Mouse (Mus musculus) lung, embryonic 16.5 days (tissue): ENCODE data around the gene Neurl3. TPM values are rescaled to one million over a fixed set of nuclear protein-coding genes. Genes with fewer than 3 reads are reported as not detected.
A peak's percentile ranks its signal among the peaks of the same experiment; 100 is the strongest.

Source experiments
- ATAC-seq: fragments of 200-750 bp; cut with Nextera tagmentation; 2 replicates; pipeline ENCODE4 v1.8.0; 2017; ENCODE audit warnings: low read depth, mild to moderate bottlenecking, moderate library complexity
- H3K27ac ChIP-seq: fragments of 300-500 bp; sonication (generic); 2 replicates; pipeline ENCODE4 v1.5.1; 2014; ENCODE audit warnings: mild to moderate bottlenecking, control low read depth, low read length
- H3K27me3 ChIP-seq: fragments of 300-500 bp; sonication (generic); 2 replicates; pipeline ENCODE4 v1.6.1; 2014; ENCODE audit warnings: low read depth, low read length, mixed read lengths; ENCODE audit not compliant: control insufficient read depth, insufficient read depth
- H3K36me3 ChIP-seq: fragments of 300-500 bp; sonication (generic); 2 replicates; pipeline ENCODE4 v1.6.1; 2014; ENCODE audit warnings: low read length; ENCODE audit not compliant: control insufficient read depth, insufficient read depth
- H3K4me1 ChIP-seq: fragments of 300-500 bp; sonication (generic); replicated peaks from 2 replicates; pipeline ENCODE4 v1.6.1; 2014; ENCODE audit warnings: low read length, mixed read lengths; ENCODE audit not compliant: control insufficient read depth, insufficient read depth
- H3K4me2 ChIP-seq: fragments of 300-500 bp; sonication (generic); 2 replicates; pipeline ENCODE4 v1.6.1; 2014; ENCODE audit warnings: low read depth, low read length, control low read depth
- H3K4me3 ChIP-seq: fragments of 300-500 bp; sonication (generic); 2 replicates; pipeline ENCODE4 v1.5.1; 2014; ENCODE audit warnings: mild to moderate bottlenecking, low read length, control low read depth
- H3K9ac ChIP-seq: fragments of 300-500 bp; sonication (generic); 2 replicates; pipeline ENCODE4 v1.6.1; 2014; ENCODE audit warnings: low read length, control low read depth
- H3K9me3 ChIP-seq: fragments of 300-500 bp; sonication (generic); 2 replicates; pipeline ENCODE4 v1.6.1; 2016; ENCODE audit warnings: low read length; ENCODE audit not compliant: control insufficient read depth
- WGBS: fragments of 180-500 bp; shearing (Covaris S2); extraction: QIAGEN DNeasy Blood & Tissue Kit; methylation state at CpG from one replicate; pipeline ENCODE4 v1.1.7; 2014; 5-methylcytosine and 5-hydroxymethylcytosine counted together
- polyA plus RNA-seq: library from polyadenylated mRNA; unstranded; fragments of >200 nt; fragmentation: Nextera tagmentation; extraction: Ambion mirVana; gene quantifications from 2 replicates; pipeline ENCODE4 v1.2.1, GENCODE M21; 2015

Gene Neurl3
- polyA plus RNA-seq, 1 experiment from 2014 or later: 7.5 TPM

DNA sequence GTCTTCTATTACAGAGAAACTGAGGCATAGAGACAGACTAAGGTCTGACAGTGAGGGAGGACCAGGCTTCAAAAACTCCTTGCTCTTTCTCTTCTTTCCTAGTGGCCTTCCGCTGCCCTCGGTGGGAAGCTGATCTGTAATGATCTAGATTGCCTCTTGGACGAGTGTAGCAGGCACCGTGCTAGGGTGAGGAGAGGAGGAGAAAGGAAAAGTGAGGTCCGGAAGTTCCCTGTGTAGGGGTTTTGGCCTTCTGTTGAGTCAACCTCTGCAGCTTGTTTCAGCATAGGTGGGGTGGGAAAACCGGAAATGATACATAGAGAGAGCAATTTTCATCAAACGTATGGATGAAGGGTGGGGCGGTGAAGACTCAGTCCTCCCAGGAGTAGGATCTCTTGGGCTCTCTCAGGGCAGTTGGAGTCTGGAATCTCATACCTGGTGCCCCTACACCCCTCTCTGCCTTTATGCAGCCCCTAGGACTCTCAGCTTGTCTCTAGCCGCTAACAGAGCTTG is 34.5 kb upstream of the Neurl3 start:
- Histone ChIP-seq H3K9me3 (no peaks in the 10 kb centered on the region), H3K4me3 (peak overlapping the region; percentile 71; the same call in 1 of the 2 replicates), H3K9ac (no peak overlapping the region), H3K4me1 (peaks cover 17% of the 10 kb centered on the region), H3K4me2 (peak overlapping the region; percentile 88), H3K36me3 (no peaks in the 10 kb centered on the region), H3K27me3 (peaks cover 5% of the 10 kb centered on the region; the same call in 1 of the 2 replicates), H3K27ac (no peak overlapping the region)
- 58% methylated on average over 9 of the region's 9 CpGs for WGBS
- ATAC-seq: no peak

GRCm38 (mm10) chr1:36308451-36308901 is 34.0 kb upstream of the Neurl3 start:
- Histone ChIP-seq H3K27me3 (peaks cover 5% of the 10 kb centered on the region; the same call in 1 of the 2 replicates), H3K36me3 (no peaks in the 10 kb centered on the region), H3K9ac (peak overlapping the region; percentile 76), H3K27ac (peak overlapping the region; percentile 86; the same call in 1 of the 2 replicates), H3K4me1 (peaks cover 17% of the 10 kb centered on the region), H3K4me3 (peak overlapping the region; percentile 71), H3K9me3 (no peaks in the 10 kb centered on the region), H3K4me2 (peak overlapping the region; percentile 88)
- 10% methylated on average over 12 of the region's 12 CpGs for WGBS
- no peak for ATAC-seq

GRCm38 (mm10) chr1:36307495-36308280 is 33.2 kb upstream of the Neurl3 start, which contains the start of gene Arid5a:
Gene Arid5a, plus strand, starts transcription at chr1:36307733.
- Histone ChIP-seq H3K36me3 (no peaks in the 10 kb centered on the region), H3K4me1 (peaks cover 22% of the 10 kb centered on the region), H3K4me2 (peak within 1 kb of the TSS; percentile 88), H3K4me3 (peak within 1 kb of the TSS; percentile 71), H3K27ac (peak within 1 kb of the TSS; percentile 86), H3K27me3 (peaks cover 5% of the 10 kb centered on the region; the same call in 1 of the 2 replicates), H3K9ac (peak within 1 kb of the TSS; percentile 76), H3K9me3 (no peaks in the 10 kb centered on the region)
- peak; percentile 91 for ATAC-seq
- WGBS: under 1% methylated on average over 65 of the region's 65 CpGs

- H3K4me2 ChIP-seq: no peak overlapping the region
- WGBS: 60% methylated on average over 7 of the region's 7 CpGs
- H3K4me3 ChIP-seq: no peak overlapping the region
- H3K4me1 ChIP-seq: peaks cover 22% of the 10 kb centered on the region
- no peak overlapping the region for H3K9ac ChIP-seq
- H3K9me3 ChIP-seq: no peaks in the 10 kb centered on the region
- ATAC-seq: no peak
- H3K36me3 ChIP-seq: no peaks in the 10 kb centered on the region
- H3K27me3 ChIP-seq: peaks cover 5% of the 10 kb centered on the region; the same call in 1 of the 2 replicates
- H3K27ac ChIP-seq: no peak overlapping the region
These were observed 32.6 kb upstream of the Neurl3 start for GRCm38 (mm10) chr1:36307121-36307494.

DNA sequence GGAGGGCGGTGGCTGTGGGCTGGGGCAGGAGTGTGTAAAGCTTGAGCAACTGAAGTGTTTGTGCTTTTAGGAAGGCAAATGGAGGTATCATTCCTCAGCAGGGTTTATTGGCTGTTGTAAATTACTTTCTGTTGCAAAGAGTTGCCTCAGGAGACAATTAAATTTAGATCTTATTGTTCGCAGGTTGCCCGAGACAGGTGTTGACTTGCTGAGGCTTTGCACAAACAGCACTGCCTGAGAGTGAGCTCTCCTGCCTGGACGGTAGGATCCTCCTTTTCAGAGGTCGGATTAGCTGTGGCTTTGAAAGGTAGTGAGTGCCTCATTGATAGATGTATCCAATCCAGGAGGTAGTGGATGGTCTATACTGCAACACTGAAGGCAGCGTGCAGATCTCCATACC is 31.6 kb upstream of the Neurl3 start:
- WGBS: 75% methylated on average over 6 of the region's 6 CpGs
- no peak overlapping the region for H3K4me3 ChIP-seq
- H3K27ac ChIP-seq: no peak overlapping the region
- ATAC-seq: no peak
- H3K36me3 ChIP-seq: no peaks in the 10 kb centered on the region
- peaks cover 22% of the 10 kb centered on the region for H3K4me1 ChIP-seq
- H3K4me2 ChIP-seq: no peak overlapping the region
- H3K27me3 ChIP-seq: peaks cover 5% of the 10 kb centered on the region; the same call in 1 of the 2 replicates
- H3K9ac ChIP-seq: no peak overlapping the region
- H3K9me3 ChIP-seq: no peaks in the 10 kb centered on the region

GRCm38 (mm10) chr1:36304764-36305163 is 30.3 kb upstream of the Neurl3 start:
- H3K4me2 ChIP-seq: no peak overlapping the region
- ATAC-seq: no peak
- no peaks in the 10 kb centered on the region for H3K36me3 ChIP-seq
- H3K4me1 ChIP-seq: peaks cover 21% of the 10 kb centered on the region
- no peaks in the 10 kb centered on the region for H3K9me3 ChIP-seq
- H3K4me3 ChIP-seq: no peak overlapping the region
- no peak overlapping the region for H3K27ac ChIP-seq
- no peak overlapping the region for H3K9ac ChIP-seq
- H3K27me3 ChIP-seq: peaks cover 5% of the 10 kb centered on the region; the same call in 1 of the 2 replicates
- 65% methylated on average over 7 of the region's 7 CpGs for WGBS

DNA sequence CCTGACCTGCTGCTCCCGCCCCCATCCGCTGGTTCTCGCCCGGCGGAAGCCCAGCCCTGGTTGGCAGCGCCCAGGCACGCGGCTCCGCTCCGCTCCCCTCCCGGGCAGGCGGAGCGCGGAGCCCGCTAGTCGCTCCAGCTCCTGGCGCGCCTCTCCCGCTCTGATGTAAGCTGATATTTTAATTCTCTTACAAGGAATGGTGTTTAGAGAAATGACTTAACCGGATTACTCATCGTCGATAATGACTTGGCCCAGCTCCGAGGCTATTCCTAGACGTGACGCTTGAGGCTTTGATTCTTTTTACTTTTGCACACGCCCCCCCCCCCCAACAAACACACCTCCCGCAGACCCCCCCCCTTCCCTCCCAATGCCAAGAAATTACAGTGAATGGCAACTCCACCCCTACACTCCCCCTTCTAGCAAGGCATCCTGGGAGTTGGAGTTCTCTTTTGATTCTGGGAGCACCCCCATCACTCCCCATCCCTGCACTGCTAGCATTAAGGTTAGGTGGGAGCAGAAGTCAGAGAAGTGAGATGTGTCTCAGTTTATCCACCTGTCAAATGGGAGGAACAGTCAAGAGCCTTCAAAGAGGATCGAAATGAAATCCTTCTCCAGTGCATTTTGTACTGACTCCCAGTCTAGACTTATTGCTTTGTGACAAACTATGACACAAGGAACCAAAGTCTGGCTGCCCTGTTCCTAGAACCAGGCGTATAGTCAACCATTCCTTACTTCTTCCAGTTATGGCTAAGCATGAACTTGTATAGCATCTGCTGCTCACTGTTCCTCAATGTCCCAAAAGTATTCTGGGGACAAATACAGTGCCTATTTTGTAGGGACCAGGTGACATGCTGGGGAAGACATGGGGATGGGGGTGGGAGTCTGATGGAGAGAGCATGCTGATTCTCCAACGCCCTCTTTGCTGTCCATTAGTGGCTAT is 29.2 kb upstream of the Neurl3 start:
- H3K4me1 ChIP-seq: peaks cover 12% of the 10 kb centered on the region
- H3K36me3 ChIP-seq: no peaks in the 10 kb centered on the region
- peak overlapping the region; percentile 38 for H3K4me3 ChIP-seq
- peak; percentile 66 for ATAC-seq
- H3K9ac ChIP-seq: peak overlapping the region; percentile 45
- no peaks in the 10 kb centered on the region for H3K9me3 ChIP-seq
- peaks cover 10% of the 10 kb centered on the region; the same call in 1 of the 2 replicates for H3K27me3 ChIP-seq
- peak overlapping the region; percentile 66 for H3K4me2 ChIP-seq
- H3K27ac ChIP-seq: peak overlapping the region; percentile 31; the same call in 1 of the 2 replicates
- WGBS: 8% methylated on average over 30 of the region's 30 CpGs

DNA sequence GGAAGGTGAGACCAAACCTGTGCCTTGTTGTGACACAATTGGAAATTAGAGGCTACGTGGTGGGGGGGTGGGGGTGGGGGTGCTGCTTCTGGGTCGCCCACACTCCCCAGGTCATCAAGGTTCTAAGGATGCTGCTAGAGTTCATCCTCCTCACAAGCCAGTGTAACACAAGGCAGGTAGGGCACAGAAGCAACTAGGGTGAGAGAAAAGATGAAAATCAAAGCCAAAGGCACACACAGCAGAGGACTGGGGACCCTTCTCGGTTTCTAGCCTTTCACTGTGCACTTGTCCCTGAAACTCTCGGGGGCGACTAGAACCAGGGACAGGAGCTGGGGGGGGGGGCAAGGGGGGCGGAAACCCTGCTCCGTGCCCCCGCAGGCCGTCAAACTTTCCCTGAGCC is 28.5 kb upstream of the Neurl3 start:
- no peaks in the 10 kb centered on the region for H3K9me3 ChIP-seq
- no peak for ATAC-seq
- peak overlapping the region; percentile 31; the same call in 1 of the 2 replicates for H3K27ac ChIP-seq
- peaks cover 8% of the 10 kb centered on the region; the same call in 1 of the 2 replicates for H3K27me3 ChIP-seq
- H3K4me2 ChIP-seq: peak overlapping the region; percentile 66
- H3K4me3 ChIP-seq: peak overlapping the region; percentile 38
- no peaks in the 10 kb centered on the region for H3K36me3 ChIP-seq
- WGBS: 8% methylated on average over 8 of the region's 9 CpGs
- peaks cover 7% of the 10 kb centered on the region for H3K4me1 ChIP-seq
- H3K9ac ChIP-seq: peak overlapping the region; percentile 45
